Mouse (Mus musculus) forebrain, embryonic 10.5 days (tissue): ENCODE results near the gene Treh. TPM values are rescaled to one million over a fixed set of nuclear protein-coding genes. Genes with fewer than 3 reads are reported as not detected.
A peak's percentile ranks its signal among the peaks of the same experiment; 100 is the strongest.
"Not testable (repeated sequence)": the region's sequence is repeated elsewhere in the genome, so short reads cannot be mapped to it uniquely, and the experiment has no call there.

ENCODE experiments used
- DNase-seq: peaks from one replicate; pipeline ENCODE4 v3.0.0-alpha.2; 2017; ENCODE audit warnings: low spot score; ENCODE audit errors: extremely low spot score
- H3K27ac ChIP-seq: fragments of 300-500 bp; sonication (generic); 2 replicates; pipeline ENCODE4 v1.5.1; 2016; ENCODE audit warnings: mild to moderate bottlenecking
- H3K27me3 ChIP-seq: fragments of 300-500 bp; sonication (generic); 2 replicates; pipeline ENCODE4 v1.6.1; 2016; ENCODE audit warnings: mild to moderate bottlenecking; ENCODE audit not compliant: poor library complexity, severe bottlenecking
- H3K36me3 ChIP-seq: fragments of 300-500 bp; sonication (generic); replicated peaks from 2 replicates; pipeline ENCODE4 v1.6.1; 2016; ENCODE audit warnings: mild to moderate bottlenecking, moderate library complexity
- H3K4me1 ChIP-seq: fragments of 300-500 bp; sonication (generic); 2 replicates; pipeline ENCODE4 v1.6.1; 2016
- H3K4me3 ChIP-seq: fragments of 300-500 bp; sonication (generic); 2 replicates; pipeline ENCODE4 v1.5.1; 2016; ENCODE audit warnings: mild to moderate bottlenecking, moderate library complexity
- H3K9me3 ChIP-seq: fragments of 300-500 bp; sonication (generic); 2 replicates; pipeline ENCODE4 v1.6.1; 2016; ENCODE audit warnings: mild to moderate bottlenecking, moderate library complexity
- WGBS: fragments of 180-500 bp; shearing (Covaris S2); methylation state at CpG from one replicate; pipeline ENCODE4 v1.1.7; 2016; 5-methylcytosine and 5-hydroxymethylcytosine counted together
- polyA plus RNA-seq: library from polyadenylated mRNA; unstranded; fragments of >200 nt; fragmentation: Nextera tagmentation; extraction: Ambion mirVana; gene quantifications from 2 replicates; pipeline ENCODE4 v1.2.1, GENCODE M21; 2016

Gene Treh
- polyA plus RNA-seq: not detected in 2 replicates

- Histone ChIP-seq H3K4me1 (no peaks in the 10 kb centered on the region), H3K4me3 (no peak within 1 kb of the TSS), H3K27ac (no peak within 1 kb of the TSS), H3K27me3 (no peaks in the 10 kb centered on the region), H3K36me3 (no peaks in the 10 kb centered on the region), H3K9me3 (no peaks in the 10 kb centered on the region)
- DNase-seq: no peak
- 85% methylated on average over 3 of the region's 3 CpGs for WGBS
These were observed at the start of gene Treh for GRCm38 (mm10) chr9:44673005-44673404. Gene Treh, plus strand, starts transcription at chr9:44673233.

GRCm38 (mm10) chr9:44624390-44624789, 48.6 kb upstream of the Treh start:
- H3K4me3 ChIP-seq: no peak overlapping the region
- H3K9me3 ChIP-seq: no peaks in the 10 kb centered on the region
- 85% methylated on average over 5 of the region's 5 CpGs for WGBS
- no peak for DNase-seq
- H3K27me3 ChIP-seq: no peaks in the 10 kb centered on the region
- peaks cover 100% of the 10 kb centered on the region for H3K36me3 ChIP-seq
- no peaks in the 10 kb centered on the region for H3K4me1 ChIP-seq
- H3K27ac ChIP-seq: no peak overlapping the region

- Histone ChIP-seq H3K36me3 (peaks cover 100% of the 10 kb centered on the region), H3K4me1 (no peaks in the 10 kb centered on the region), H3K27me3 (no peaks in the 10 kb centered on the region), H3K9me3 (no peaks in the 10 kb centered on the region), H3K27ac (no peak overlapping the region), H3K4me3 (no peak overlapping the region)
- DNase-seq: no peak
- 91% methylated on average over 5 of the region's 5 CpGs for WGBS
These were observed 46.8 kb upstream of the Treh start for GRCm38 (mm10) chr9:44626268-44626667.

GRCm38 (mm10) chr9:44637551-44638169, 35.4 kb upstream of the Treh start:
- no peak overlapping the region for H3K27ac ChIP-seq
- H3K27me3 ChIP-seq: no peaks in the 10 kb centered on the region
- H3K36me3 ChIP-seq: peaks cover 87% of the 10 kb centered on the region
- no peaks in the 10 kb centered on the region; the same call in 1 of the 2 replicates for H3K9me3 ChIP-seq
- H3K4me1 ChIP-seq: no peaks in the 10 kb centered on the region
- DNase-seq: peak; percentile 14
- WGBS: 95% methylated on average over 15 of the region's 15 CpGs
- H3K4me3 ChIP-seq: no peak overlapping the region

GRCm38 (mm10) chr9:44638726-44639125, 34.3 kb upstream of the Treh start:
- peaks cover 77% of the 10 kb centered on the region for H3K36me3 ChIP-seq
- H3K4me1 ChIP-seq, H3K27ac ChIP-seq, H3K27me3 ChIP-seq, H3K4me3 ChIP-seq, H3K9me3 ChIP-seq: not testable (repeated sequence)
- DNase-seq: peak; percentile 13
- WGBS: 94% methylated on average over 9 of the region's 9 CpGs

- H3K27ac ChIP-seq, H3K4me1 ChIP-seq, H3K4me3 ChIP-seq, H3K9me3 ChIP-seq, H3K27me3 ChIP-seq: not testable (repeated sequence)
- WGBS: 90% methylated on average over 1 of the region's 1 CpGs
- H3K36me3 ChIP-seq: peaks cover 64% of the 10 kb centered on the region
- peak; percentile 7 for DNase-seq
These were observed 33.0 kb upstream of the Treh start for GRCm38 (mm10) chr9:44640028-44640427.

GRCm38 (mm10) chr9:44640646-44641357, 32.2 kb upstream of the Treh start:
- no peaks in the 10 kb centered on the region; the same call in 1 of the 2 replicates for H3K9me3 ChIP-seq
- no peak overlapping the region for H3K27ac ChIP-seq
- no peak overlapping the region for H3K4me3 ChIP-seq
- no peaks in the 10 kb centered on the region; the same call in 1 of the 2 replicates for H3K4me1 ChIP-seq
- WGBS: 92% methylated on average over 3 of the region's 3 CpGs
- DNase-seq: peak; percentile 11
- peaks cover 56% of the 10 kb centered on the region for H3K36me3 ChIP-seq
- H3K27me3 ChIP-seq: no peaks in the 10 kb centered on the region

GRCm38 (mm10) chr9:44641616-44642015, 31.4 kb upstream of the Treh start:
- H3K36me3 ChIP-seq: peaks cover 48% of the 10 kb centered on the region
- no peak overlapping the region for H3K4me3 ChIP-seq
- H3K9me3 ChIP-seq: no peaks in the 10 kb centered on the region; the same call in 1 of the 2 replicates
- H3K27me3 ChIP-seq: no peaks in the 10 kb centered on the region
- 92% methylated on average over 2 of the region's 2 CpGs for WGBS
- DNase-seq: peak; percentile 13
- H3K27ac ChIP-seq: no peak overlapping the region
- H3K4me1 ChIP-seq: no peaks in the 10 kb centered on the region; the same call in 1 of the 2 replicates

GRCm38 (mm10) chr9:44643103-44643502, 29.9 kb upstream of the Treh start:
- H3K27me3 ChIP-seq: no peaks in the 10 kb centered on the region
- DNase-seq: peak; percentile 12
- WGBS: 96% methylated on average over 7 of the region's 7 CpGs
- H3K4me1 ChIP-seq: no peaks in the 10 kb centered on the region; the same call in 1 of the 2 replicates
- no peak overlapping the region for H3K27ac ChIP-seq
- H3K36me3 ChIP-seq: peaks cover 33% of the 10 kb centered on the region
- H3K4me3 ChIP-seq: no peak overlapping the region
- no peaks in the 10 kb centered on the region; the same call in 1 of the 2 replicates for H3K9me3 ChIP-seq

GRCm38 (mm10) chr9:44644186-44644585, 28.8 kb upstream of the Treh start:
- H3K36me3 ChIP-seq: peaks cover 23% of the 10 kb centered on the region
- 80% methylated on average over 2 of the region's 2 CpGs for WGBS
- no peaks in the 10 kb centered on the region for H3K27me3 ChIP-seq
- no peak overlapping the region for H3K27ac ChIP-seq
- peak; percentile 6 for DNase-seq
- H3K9me3 ChIP-seq: no peaks in the 10 kb centered on the region; the same call in 1 of the 2 replicates
- no peak overlapping the region for H3K4me3 ChIP-seq
- no peaks in the 10 kb centered on the region; the same call in 1 of the 2 replicates for H3K4me1 ChIP-seq

- H3K36me3 ChIP-seq: peaks cover 10% of the 10 kb centered on the region
- no peaks in the 10 kb centered on the region for H3K27me3 ChIP-seq
- 82% methylated on average over 5 of the region's 5 CpGs for WGBS
- H3K4me3 ChIP-seq: no peak overlapping the region
- H3K9me3 ChIP-seq: no peaks in the 10 kb centered on the region; the same call in 1 of the 2 replicates
- H3K27ac ChIP-seq: no peak overlapping the region
- DNase-seq: peak; percentile 11
- H3K4me1 ChIP-seq: no peaks in the 10 kb centered on the region; the same call in 1 of the 2 replicates
These were observed 27.6 kb upstream of the Treh start for GRCm38 (mm10) chr9:44645481-44645880.

- H3K9me3 ChIP-seq: no peaks in the 10 kb centered on the region; the same call in 1 of the 2 replicates
These were observed 27.1 kb upstream of the Treh start for GRCm38 (mm10) chr9:44645924-44646323.

GRCm38 (mm10) chr9:44646366-44646765, 26.7 kb upstream of the Treh start:
- 90% methylated on average over 6 of the region's 6 CpGs for WGBS
- Histone ChIP-seq H3K27me3 (no peaks in the 10 kb centered on the region), H3K4me1 (no peaks in the 10 kb centered on the region; the same call in 1 of the 2 replicates), H3K4me3 (no peak overlapping the region), H3K36me3 (peaks cover 3% of the 10 kb centered on the region; the same call in 1 of the 2 replicates), H3K9me3 (no peaks in the 10 kb centered on the region; the same call in 1 of the 2 replicates), H3K27ac (no peak overlapping the region)
- DNase-seq: no peak

More at GRCm38 (mm10) chr9:44645924-44646323, 27.1 kb upstream of the Treh start:
- Histone ChIP-seq H3K27ac (no peak overlapping the region), H3K36me3 (peaks cover 5% of the 10 kb centered on the region), H3K4me3 (no peak overlapping the region), H3K27me3 (no peaks in the 10 kb centered on the region), H3K4me1 (no peaks in the 10 kb centered on the region; the same call in 1 of the 2 replicates)
- WGBS: 74% methylated on average over 15 of the region's 15 CpGs
- peak; percentile 13 for DNase-seq
